Comparison of ENCODE assay signal across 17 mouse cellular contexts in genomic region chr3:117117838-117118237, GRCm38 (mm10).
DNase-seq lines count a peak whose midpoint lies in the region; ATAC-seq and TF ChIP-seq lines count a peak whose summit lies in the region.
"Had no signal": no experiment of that assay in that cellular context is flagged by ENCODE, and none has a peak within 500 bp of the region (broad histone marks: within the 10 kb centered on the region; RNA-seq: fewer than 3 reads in every experiment).

No protein-coding gene starts in this region.

- TF ChIP-seq EP300 in MEL (IDR thresholded peaks at IDR 0.05; ENCODE audit: low read depth in 1 of 2, low read length in 2 of 2), result no peak

- H3K27me3 ChIP-seq in MEL (ENCODE audit: control insufficient read depth in 1 of 2, insufficient read depth in 2 of 2, low read length in 2 of 2), result no peaks in the 10 kb centered on the region
- H3K27me3 ChIP-seq: heart, embryonic 12.5 days; hindbrain, embryonic 12.5 days; limb, embryonic 12.5 days; midbrain, embryonic 12.5 days; neural tube, embryonic 12.5 days had no signal

- TF ChIP-seq RAD21 in MEL (IDR thresholded peaks at IDR 0.05; ENCODE audit: low read depth, low read length), result peak; percentile 33

- no peak for TF ChIP-seq POLR2A in MEL (IDR thresholded peaks at IDR 0.05; ENCODE audit: control insufficient read depth in 1 of 2, insufficient read depth in 1 of 2, low read depth in 1 of 2, low read length in 2 of 2, poor library complexity in 1 of 2)

- no peaks in the 10 kb centered on the region for H3K4me1 ChIP-seq in MEL (ENCODE audit: control insufficient read depth in 1 of 2, insufficient read depth in 2 of 2, low read length in 2 of 2)
- H3K4me1 ChIP-seq: heart, embryonic 12.5 days; hindbrain, embryonic 12.5 days; limb, embryonic 12.5 days; midbrain, embryonic 12.5 days; neural tube, embryonic 12.5 days had no signal

- ATAC-seq in megakaryocyte, adult 5-6 weeks (ENCODE audit: poor library complexity, severe bottlenecking), result peak; percentile 46; the same call in 1 of the 2 replicates

- H3K27ac ChIP-seq in left cerebral cortex, adult 2 months, result no peak overlapping the region
- H3K27ac ChIP-seq in MEL (ENCODE audit: control insufficient read depth, low read depth, low read length), result no peak overlapping the region
- H3K27ac ChIP-seq: embryonic facial prominence, embryonic 10.5 days; hindbrain, embryonic 12.5 days; limb, embryonic 12.5 days; midbrain, embryonic 12.5 days; neural tube, embryonic 12.5 days had no signal

- peak; percentile 8 to 15 for DNase-seq in cerebellum, postnatal 10 days
- no peak for DNase-seq in cerebellum, postnatal 25 days
- no peak for DNase-seq in left cerebral cortex, adult 2 months (ENCODE audit: extremely low spot score in 1 of 2, low spot score in 2 of 2)
- DNase-seq in left cerebral cortex, postnatal 4 days, result no peak
- no peak for DNase-seq in MEL (ENCODE audit: low read depth, low spot score)
- no peak for DNase-seq in right cerebral cortex, postnatal 25 days
- no peak for DNase-seq in testis, postnatal 14 days (ENCODE audit: low spot score)
- DNase-seq: adrenal gland, postnatal 14 days; cerebellum, adult 11 months; kidney, adult 8-10 months had no signal

- intact Hi-C loops in left cerebral cortex, adult 2 months (cut with DNase I), result no loop called here
- intact Hi-C loops in left cerebral cortex, postnatal 4 days (cut with DNase I), result loop anchor here (10.0 kb wide), 1 partner anchor 213 kb away; no protein-coding TSS in a partner anchor

- no peak overlapping the region for H3K4me3 ChIP-seq in left cerebral cortex, adult 2 months
- H3K4me3 ChIP-seq in MEL (ENCODE audit: control insufficient read depth in 1 of 2, insufficient read depth in 1 of 2, low read depth in 2 of 2, low read length in 2 of 2), result no peak overlapping the region
- H3K4me3 ChIP-seq: embryonic facial prominence, embryonic 10.5 days; heart, embryonic 12.5 days; hindbrain, embryonic 12.5 days; limb, embryonic 12.5 days; midbrain, embryonic 12.5 days; neural tube, embryonic 12.5 days had no signal

- H3K9ac ChIP-seq in MEL (ENCODE audit: control insufficient read depth, low read depth, low read length, poor library complexity, severe bottlenecking), result no peak overlapping the region
- H3K9ac ChIP-seq: heart, embryonic 12.5 days; hindbrain, embryonic 12.5 days; limb, embryonic 12.5 days; midbrain, embryonic 12.5 days; neural tube, embryonic 12.5 days had no signal

- no peaks in the 10 kb centered on the region for H3K36me3 ChIP-seq in MEL (ENCODE audit: control insufficient read depth in 1 of 2, insufficient read depth in 2 of 2, low read length in 2 of 2)
- H3K36me3 ChIP-seq: embryonic facial prominence, embryonic 10.5 days; heart, embryonic 12.5 days; hindbrain, embryonic 12.5 days; limb, embryonic 12.5 days; midbrain, embryonic 12.5 days; neural tube, embryonic 12.5 days had no signal

- TF ChIP-seq CTCF in left cerebral cortex, adult 2 months (IDR thresholded peaks at IDR 0.05), result peak; percentile 49
- TF ChIP-seq CTCF in MEL (IDR thresholded peaks at IDR 0.05 in 2 of 3, conservative IDR thresholded peaks at IDR 0.05 in 1 of 3; ENCODE audit: control insufficient read depth in 1 of 3, insufficient read depth in 1 of 3, low read depth in 2 of 3, low read length in 3 of 3, poor library complexity in 1 of 3, severe bottlenecking in 1 of 3), result peak in 2 of 3 experiments; percentile 34 to 37; a peak in 3 of 6 replicates

- no peaks in the 10 kb centered on the region for H3K9me3 ChIP-seq in MEL (replicated peaks; ENCODE audit: insufficient read depth, low read length)
- H3K9me3 ChIP-seq: embryonic facial prominence, embryonic 10.5 days; hindbrain, embryonic 12.5 days; midbrain, embryonic 12.5 days; neural tube, embryonic 12.5 days had no signal

- no peaks in the 10 kb centered on the region for H3K79me2 ChIP-seq in MEL (ENCODE audit: control insufficient read depth, insufficient read depth, low read length, poor library complexity)

TF ChIP-seq in MEL, 35 proteins besides CTCF, POLR2A, EP300 and RAD21:
- TF ChIP-seq MAZ (IDR thresholded peaks at IDR 0.05; ENCODE audit: low read depth, low read length) (no peak), SMC3 (IDR thresholded peaks at IDR 0.05; ENCODE audit: low read depth, low read length) (peak; percentile 29; the same call in 1 of the 2 replicates), GABPA (IDR thresholded peaks at IDR 0.05; ENCODE audit: low read depth, low read length) (no peak)
TF ChIP-seq in MEL: peak in this region for 1.

Comparison
In these comparisons a context has a peak if more than half of its experiments do, and no peak if none do; other contexts are left out.
1. DNase-seq: peak in cerebellum, postnatal 10 days (2 of 2); none in cerebellum, postnatal 25 days (0 of 2), left cerebral cortex, adult 2 months (0 of 2), left cerebral cortex, postnatal 4 days (single experiment), MEL (single experiment), right cerebral cortex, postnatal 25 days (single experiment) and testis, postnatal 14 days (single experiment).